Mouse (Mus musculus) cerebellum, postnatal 36 days (tissue): ENCODE measurements at regions not wholly inside any gene's neighbourhood (a gene's known extent, or its start where the extent isn't known, plus 50 kb on each side); places are given as distances from the start of the nearest gene placed in this dataset.

Experiments used
- DNase-seq, 2 experiments: peaks; one replicate each; pipeline ENCODE4 v3.0.0; 2021 to 2022; ENCODE audit warnings: mixed read lengths in 2 of 2

DNA sequence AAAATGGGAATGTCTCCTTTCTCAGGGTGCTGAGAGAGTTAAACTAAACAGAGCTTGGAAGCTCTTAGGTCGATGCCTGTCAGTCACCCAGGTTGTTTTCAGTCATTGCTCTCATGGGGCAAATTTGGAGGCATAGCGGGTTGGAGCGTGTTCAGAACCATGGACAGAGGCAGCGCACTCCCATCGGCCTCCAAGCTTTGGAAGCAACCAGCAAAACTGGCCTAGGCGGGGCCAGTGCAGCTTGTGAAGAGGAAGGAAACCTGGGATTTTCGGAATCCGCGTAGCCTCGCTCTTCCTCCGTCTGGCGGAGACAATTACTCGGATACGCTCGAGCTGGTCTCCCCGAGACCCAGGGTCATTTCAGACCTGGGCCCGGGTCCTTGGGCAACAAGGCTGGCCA, 63.4 kb upstream of the Pax2 start:
- DNase-seq, result no peak

DNA sequence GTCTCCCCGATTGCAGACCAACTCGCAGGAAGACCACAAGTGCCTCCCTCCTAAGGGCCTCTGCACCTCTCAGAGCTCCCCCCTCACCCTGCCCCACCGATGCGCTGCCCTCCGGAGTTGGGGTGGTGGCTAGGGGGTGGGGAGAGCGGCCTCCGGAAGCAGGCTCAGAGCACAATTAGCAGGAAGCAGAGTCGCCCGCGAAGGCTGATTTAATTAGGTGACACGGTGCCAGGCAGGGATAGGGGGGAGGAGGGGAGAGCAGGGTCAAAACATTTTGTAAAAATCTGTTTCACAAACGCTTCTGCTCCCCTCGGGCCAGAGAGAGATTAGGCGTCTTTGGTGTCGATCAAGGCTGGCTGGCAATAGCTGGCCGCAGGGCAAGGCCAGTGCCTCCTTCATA, 63.0 kb upstream of the Pax2 start:
- no peak for DNase-seq

DNA sequence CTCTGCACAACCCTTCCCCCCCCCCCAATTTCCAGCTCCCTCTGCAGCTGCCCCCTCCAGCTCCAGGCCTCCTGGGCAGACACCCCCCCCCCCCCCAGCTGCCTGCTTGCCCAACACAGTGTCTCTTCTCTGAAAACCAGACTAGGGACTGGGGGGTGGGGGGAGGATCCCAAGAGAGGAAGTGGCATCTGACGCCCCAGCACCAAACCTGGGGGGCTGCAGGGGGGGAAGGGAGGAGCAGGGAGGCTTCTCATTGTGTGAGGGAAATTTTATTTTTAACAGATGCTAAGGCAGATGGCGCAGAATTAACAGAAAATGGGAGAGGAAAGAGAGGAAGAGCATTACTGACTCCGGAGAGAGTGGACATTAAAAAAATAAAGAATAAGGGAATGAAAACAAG, 60.5 kb upstream of the Pax2 start:
- DNase-seq, result no peak

DNA sequence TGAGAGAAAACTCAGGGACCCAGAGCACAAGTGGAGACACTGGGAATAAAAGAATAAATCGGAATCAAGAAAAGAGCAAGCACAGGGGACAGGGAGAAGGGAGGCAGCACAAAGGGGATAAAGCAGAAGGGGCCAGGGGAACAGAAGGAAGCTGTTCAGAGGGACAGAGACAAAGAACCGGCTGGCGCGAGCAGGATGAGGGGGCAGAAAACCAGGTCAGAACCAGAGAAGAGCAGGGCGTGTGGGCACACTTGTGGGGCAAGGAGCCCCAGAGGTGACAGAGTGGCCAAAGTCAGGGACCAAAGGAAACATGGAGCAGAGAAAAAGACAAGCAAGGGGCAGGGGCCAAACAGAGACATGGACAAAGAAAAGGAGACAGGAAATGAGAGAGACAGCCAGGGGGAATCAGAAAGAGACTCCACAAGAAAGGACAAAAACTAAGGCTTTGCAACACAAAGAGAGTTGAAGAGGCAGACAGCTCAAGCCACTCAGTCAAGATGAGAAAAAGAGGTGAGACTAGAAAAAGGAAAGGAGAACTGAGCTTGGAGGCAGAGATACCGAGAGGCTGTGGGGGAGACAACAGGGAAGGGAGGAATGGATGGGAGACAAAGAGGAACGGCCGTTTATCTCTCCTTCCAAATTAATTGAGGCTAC, 59.7 kb upstream of the Pax2 start:
- DNase-seq, result no peak

DNA sequence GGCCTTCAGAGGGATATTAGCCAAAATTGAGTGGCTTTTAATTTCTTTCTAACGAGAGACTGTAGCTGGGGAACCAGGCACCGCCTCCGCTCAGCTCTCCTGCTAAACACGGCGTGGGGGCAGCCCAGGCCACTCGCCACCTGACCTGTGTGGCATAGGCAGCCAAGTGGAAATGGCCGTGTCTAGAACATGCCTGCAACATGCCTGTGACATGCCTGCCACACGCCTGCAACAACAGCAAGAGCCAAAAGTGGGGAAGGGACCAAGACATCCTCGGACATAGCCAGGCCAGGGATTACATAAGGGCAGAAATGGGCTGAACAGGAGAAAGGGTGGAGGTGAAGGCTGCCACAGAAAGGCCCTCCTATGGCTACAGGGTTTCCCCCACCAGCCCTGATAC, 59.1 kb upstream of the Pax2 start:
- DNase-seq, result no peak

DNA sequence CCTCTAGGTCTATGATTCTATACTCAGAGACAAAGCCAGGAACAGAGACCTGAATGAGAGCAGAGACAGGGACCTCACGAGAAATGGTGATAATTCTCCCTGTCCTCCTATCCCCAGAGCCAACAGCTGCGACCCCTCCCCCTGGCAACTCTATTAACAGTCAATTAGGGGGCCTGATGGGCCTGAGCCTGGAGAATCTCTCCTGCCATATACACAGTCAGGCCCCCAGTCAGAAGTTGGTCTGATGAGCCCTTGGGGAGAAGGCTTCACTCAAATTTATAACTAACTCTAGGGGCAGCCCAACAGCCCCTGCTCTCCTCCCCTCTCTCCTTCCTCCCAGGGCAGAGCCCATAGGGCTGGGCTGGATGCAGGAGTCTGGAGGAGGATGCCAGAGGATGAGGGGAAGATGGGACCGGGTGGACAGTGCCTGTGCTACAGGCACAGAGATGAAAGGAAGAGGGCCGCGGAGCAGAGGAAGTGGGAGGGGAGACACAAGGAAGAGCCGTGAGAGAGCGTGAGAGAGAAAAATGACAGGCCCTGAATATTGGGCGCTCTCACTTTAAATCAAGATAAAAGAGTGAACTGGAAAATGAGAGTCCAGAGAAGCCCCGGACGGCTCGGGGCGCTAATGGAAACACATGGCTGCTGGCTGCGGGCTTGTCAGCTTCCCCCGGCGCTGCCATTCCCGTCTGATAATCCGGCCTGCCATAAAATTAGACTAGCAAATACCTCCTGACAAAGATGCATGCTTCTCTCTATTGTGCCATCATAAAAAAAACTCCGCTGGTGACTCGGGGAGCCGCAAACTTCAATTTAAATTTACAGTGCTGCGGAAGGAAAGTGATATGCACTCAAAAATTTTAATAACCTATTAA, 57.2 kb upstream of the Pax2 start:
- DNase-seq, result no peak
